Mouse (Mus musculus): ENCODE results near the gene Gm21891.
"Not testable (repeated sequence)": the region's sequence is repeated elsewhere in the genome, so short reads cannot be mapped to it uniquely, and the experiment has no call there.

Gene Gm21891

DNA sequence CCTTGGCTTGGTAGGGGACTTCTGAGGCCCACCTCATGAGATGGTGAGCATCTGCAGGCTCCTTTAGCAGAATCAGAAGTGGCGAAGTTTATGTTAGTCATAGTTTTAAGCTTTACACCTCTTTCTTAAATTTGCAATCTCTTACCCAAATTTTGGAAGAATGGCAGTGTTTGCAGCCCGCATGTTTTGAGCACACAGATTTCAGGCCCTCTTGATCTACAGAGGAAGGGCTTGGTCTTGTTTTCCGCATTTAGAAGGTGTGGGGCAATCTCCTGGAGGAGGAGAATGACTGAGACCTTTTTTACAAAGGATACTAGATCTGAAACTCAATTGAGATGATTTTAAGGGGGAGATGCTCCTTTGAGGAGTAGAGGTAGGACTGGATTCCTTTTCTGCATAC lies at the start of gene Gm21891:
Gene Gm21891 (minus strand): TSS at position 101 of the 400 bp plus-strand sequence.
- not testable (repeated sequence) for DNase-seq (ENCODE audit: low spot score in 2 of 2)

DNA sequence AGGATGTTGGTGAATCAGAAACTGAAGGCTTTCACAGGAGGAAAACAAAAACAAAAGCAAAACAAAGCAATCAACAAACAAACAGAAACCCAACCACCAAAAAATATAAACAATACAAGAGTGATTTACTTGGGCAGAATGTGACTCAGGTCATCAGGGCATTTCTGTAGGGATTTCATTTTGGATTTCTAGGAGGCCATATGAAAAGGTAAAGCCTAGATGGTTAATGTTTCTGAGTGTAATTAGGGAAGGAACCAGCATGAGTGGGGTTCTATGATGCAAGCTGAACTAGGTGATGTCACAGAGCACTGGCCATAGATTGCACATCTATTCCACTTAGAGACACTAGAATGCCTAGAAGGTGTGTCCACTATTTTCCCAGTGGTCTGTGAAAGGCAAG lies 28.4 kb upstream of the Gm21891 start, which contains the start of gene Gm21425:
Gene Gm21425 (plus strand): TSS at position 301 of the 400 bp plus-strand sequence.
- not testable (repeated sequence) for DNase-seq (ENCODE audit: low spot score in 2 of 2)
